Mouse (Mus musculus): Measurements from ENCODE around the gene Ccz1.

GRCm38 (mm10) chr5:144053450-144053849 is 38.8 kb upstream of the Ccz1 start:
- TF ChIP-seq POLR2A (IDR thresholded peaks at IDR 0.05; ENCODE audit: borderline replicate concordance, low read depth, low read length) (no peak), CTCF (IDR thresholded peaks at IDR 0.05; ENCODE audit: low read depth, low read length) (no peak)
